Mouse (Mus musculus) thymus, postnatal 25 days (tissue): ENCODE results near the gene Ppie.
"Not testable (repeated sequence)": the region's sequence is repeated elsewhere in the genome, so short reads cannot be mapped to it uniquely, and the experiment has no call there.

ENCODE experiments used
- DNase-seq: peaks from one replicate; pipeline ENCODE4 v3.0.0; 2022

The Ppie gene

GRCm38 (mm10) chr4:123112216-123112764, 27.5 kb downstream of the Ppie start:
- no peak for DNase-seq

GRCm38 (mm10) chr4:123111275-123111983, 28.3 kb downstream of the Ppie start:
- not testable (repeated sequence) for DNase-seq

- no peak for DNase-seq
Observed at GRCm38 (mm10) chr4:123110751-123111150, 29.0 kb downstream of the Ppie start.

DNA sequence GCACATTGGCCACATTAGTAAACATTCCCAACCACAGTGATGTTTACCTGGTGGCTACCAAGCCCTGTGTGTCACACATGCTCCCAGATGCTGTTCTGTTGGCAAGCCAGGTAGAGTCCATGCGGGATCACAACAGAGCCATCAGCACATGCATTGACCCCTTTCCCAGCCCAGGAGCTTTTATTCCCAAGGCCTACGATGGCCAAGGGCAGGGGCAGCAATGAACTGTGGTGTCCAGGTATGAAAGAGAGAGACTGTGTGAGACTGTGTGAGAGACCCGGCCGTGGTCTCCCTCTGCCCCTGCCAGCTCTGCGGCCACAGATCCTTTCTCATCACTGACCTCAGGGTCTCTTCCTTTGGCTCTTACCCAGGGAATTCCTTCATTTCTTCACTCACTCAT, 31.7 kb downstream of the Ppie start:
- DNase-seq, result no peak

GRCm38 (mm10) chr4:123106864-123107263, 32.9 kb downstream of the Ppie start:
- DNase-seq, result no peak

DNA sequence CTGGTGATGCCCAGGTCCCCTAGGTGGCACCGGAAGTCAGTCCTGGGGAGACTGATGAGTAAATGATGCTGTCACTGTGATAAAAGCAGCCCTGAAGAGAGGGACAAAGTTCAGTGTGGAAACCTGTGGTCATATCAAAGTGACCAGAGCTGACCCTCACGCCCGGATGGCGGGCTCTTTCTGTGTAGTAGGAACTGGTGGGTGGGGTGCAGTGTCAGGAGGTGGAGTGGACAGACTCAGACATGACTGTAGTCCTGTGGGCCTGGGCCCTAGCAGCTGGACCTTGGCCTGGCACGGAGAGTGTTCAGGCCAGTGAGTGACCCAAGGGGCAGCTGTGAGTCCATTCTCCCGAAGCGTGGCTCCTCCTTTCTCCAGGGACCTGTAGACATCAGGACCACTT, 33.8 kb downstream of the Ppie start:
- DNase-seq, result not testable (repeated sequence)

DNA sequence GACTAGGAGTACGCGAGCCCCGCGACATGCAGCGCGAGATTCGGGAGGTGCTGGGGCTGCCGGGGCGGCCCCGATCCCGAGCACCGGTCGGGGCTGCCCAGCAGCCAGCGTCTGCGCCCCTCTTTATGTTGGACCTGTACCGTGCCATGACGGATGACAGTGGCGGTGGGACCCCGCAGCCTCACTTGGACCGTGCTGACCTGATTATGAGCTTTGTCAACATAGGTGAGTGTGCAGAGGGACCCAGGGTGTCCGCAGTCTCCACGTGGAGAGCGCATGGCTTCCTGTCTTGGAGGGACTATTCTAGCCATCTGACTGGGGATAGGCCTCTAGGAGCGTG, 34.3 kb downstream of the Ppie start:
- DNase-seq, result no peak

GRCm38 (mm10) chr4:123104651-123105450, 34.9 kb downstream of the Ppie start, which contains the start of gene Bmp8b:
Gene Bmp8b, plus strand, starts transcription at chr4:123105165.
- DNase-seq, result no peak

- no peak for DNase-seq
Observed at GRCm38 (mm10) chr4:123093869-123094268, 45.9 kb downstream of the Ppie start.

GRCm38 (mm10) chr4:123093064-123093776, 46.5 kb downstream of the Ppie start:
- DNase-seq, result no peak

GRCm38 (mm10) chr4:123092621-123093020, 47.1 kb downstream of the Ppie start:
- DNase-seq, result no peak

- no peak for DNase-seq
Observed at GRCm38 (mm10) chr4:123086381-123086780, 53.4 kb downstream of the Ppie start.

DNA sequence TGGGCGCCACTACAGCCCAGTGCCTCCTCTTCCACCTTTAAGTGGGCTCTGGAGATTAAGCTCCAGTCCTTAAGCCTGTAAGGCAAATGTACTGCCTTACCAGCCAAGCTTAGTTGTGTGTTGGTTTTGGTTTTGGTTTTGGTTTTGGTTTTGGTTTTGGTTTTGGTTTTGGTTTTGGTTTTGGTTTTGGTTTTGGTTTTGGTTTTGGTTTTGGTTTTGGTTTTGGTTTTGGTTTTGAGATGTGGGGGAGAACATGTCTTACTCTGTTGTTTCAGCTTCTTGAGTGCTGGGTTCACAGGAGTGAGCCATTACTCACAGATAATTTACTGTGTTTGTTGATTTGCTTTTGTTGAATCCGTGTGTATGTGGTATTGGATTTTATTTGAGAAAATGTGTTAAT, 54.5 kb downstream of the Ppie start:
- DNase-seq, result no peak

DNA sequence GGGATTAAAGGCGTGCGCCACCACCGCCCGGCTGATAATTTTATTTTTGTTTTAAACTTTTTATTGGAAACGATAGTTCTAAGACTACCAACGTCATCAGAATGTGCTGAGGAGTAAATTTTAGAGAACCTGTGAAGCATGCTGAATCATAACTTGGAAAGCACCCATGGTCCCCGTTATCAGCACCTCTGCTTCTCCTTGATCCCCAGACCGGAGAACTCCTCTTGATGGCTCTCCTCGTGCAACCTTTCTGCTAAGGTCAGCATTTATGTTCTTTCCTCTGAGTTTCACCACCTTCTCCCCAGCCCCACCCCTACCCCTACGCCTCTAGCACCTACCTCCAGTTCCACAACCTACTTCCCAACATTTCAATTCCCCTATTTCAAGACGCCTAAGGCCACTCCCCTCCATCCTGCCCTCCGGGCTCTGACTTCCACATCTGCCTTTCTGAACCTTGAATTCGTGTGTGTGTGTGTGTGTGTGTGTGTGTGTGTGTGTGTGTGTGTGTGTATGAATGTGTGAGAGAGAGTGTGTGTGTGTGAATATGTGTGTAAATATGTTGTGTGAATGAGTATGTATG, 56.3 kb downstream of the Ppie start:
- DNase-seq, result no peak

DNA sequence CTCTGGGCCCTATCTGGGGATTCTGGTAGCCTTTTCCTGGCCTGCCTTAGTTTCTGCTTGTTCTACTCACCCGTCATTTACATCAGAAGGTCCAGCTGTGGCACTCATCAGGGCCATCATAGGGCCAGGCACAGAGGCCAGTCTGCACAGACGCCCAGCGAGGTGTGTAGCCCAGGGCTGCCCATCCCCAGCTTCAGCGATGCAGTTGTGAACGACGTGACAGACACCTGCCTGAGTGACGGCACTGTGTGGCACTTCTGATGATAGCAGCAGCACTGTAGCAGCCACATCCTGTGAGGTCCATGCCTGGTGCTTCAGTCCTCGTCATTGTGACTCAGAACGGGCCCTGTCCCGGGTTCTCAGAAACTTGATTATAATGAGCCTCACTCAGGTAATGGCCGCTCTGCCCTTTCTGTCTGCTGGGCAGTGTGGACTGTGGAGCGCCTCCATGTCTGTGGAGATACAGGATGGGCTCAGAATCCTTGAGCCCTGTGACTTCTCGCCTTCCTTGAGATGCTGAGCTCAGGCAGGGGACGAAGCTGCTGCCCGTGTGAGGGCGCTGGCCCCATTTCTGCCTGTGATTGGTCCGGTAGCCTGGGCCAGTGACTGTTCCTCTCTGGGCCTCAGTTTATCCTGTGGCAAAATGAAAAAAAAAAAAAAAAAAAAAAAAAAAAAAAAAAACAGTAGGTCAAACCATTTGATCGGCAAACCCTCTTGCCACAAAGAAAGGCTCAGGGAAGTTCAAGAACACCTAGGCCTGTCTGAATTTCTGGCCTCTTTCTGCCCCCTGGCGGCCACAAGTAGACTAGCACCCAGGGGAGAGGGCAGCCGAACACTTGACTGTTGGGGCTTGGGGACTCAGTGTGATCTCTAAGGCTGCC, 57.2 kb downstream of the Ppie start:
- DNase-seq, result peak; percentile 67

DNA sequence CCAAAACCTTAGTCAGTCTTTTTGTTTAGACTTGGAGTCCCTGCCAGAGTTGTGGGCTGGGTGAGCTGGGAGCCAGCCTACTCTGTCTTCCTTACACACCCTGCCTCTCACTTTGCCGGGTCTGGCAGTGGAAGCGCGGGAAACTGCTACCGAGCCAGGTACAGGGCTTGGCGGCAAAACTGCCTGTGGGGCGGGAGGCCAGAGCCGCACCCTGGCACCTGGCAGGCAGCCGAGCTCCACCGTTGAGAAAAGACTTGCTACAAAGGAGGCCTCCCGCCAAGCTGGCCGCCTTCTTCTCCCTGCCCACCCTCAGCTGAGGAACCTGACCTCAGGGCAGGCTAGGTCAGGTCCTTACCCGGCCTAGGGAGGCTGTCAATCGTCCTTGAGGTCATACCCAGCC, 59.0 kb downstream of the Ppie start:
- no peak for DNase-seq

DNA sequence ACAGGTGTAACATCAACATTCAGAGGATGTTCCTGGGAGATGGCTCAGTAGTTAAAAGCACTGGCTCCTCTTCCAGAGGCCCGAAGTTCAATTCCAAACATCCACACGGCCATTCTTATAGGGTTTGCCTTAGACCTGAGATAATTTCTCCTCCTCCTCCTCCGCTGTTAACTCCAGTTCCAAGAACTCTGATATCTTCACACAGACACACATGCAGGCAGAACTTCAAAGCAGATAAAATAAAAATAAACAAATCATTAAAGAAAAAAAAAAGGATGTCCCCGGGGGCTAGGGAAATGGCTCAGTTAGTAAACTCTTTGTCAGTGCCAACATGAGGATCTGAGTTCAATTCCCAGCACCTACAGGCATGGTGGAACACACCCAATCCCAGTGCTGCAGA, 61.5 kb downstream of the Ppie start:
- DNase-seq, result no peak
